Mouse (Mus musculus) MEL (cell line): ENCODE results near the gene Otud1. TPM values are rescaled to one million over a fixed set of nuclear protein-coding genes. Genes with fewer than 3 reads are reported as not detected.

Experiments used
- DNase-seq: peaks from one replicate; pipeline ENCODE4 v3.0.0; 2011; ENCODE audit warnings: low read depth, low spot score
- H3K27ac ChIP-seq: 2 replicates; pipeline ENCODE4 v1.5.1; 2012; ENCODE audit warnings: low read depth, mild to moderate bottlenecking, control low read depth, low read length, moderate library complexity; ENCODE audit not compliant: control insufficient read depth
- H3K27me3 ChIP-seq, 2 experiments: fragments of 150-350 bp in 1 of 2; sonication (generic) in 1 of 2; 2 replicates each; pipeline ENCODE4 v1.6.1; 2012; ENCODE audit warnings: low read length in 2 of 2, mild to moderate bottlenecking in 2 of 2, improper control_type of control experiment in 1 of 2, moderate library complexity in 1 of 2; ENCODE audit not compliant: insufficient read depth in 2 of 2, control insufficient read depth in 1 of 2
- H3K36me3 ChIP-seq, 2 experiments: 2 replicates each; pipeline ENCODE4 v1.6.1; 2012 to 2014; ENCODE audit warnings: low read length in 2 of 2, improper control_type of control experiment in 1 of 2, inconsistent platforms in 1 of 2, mild to moderate bottlenecking in 1 of 2; ENCODE audit not compliant: insufficient read depth in 2 of 2, control insufficient read depth in 1 of 2
- H3K4me1 ChIP-seq, 2 experiments: fragments of 150-350 bp in 1 of 2; sonication (generic) in 1 of 2; 2 replicates each; pipeline ENCODE4 v1.6.1; 2012; ENCODE audit warnings: low read length in 2 of 2, improper control_type of control experiment in 1 of 2, mild to moderate bottlenecking in 1 of 2; ENCODE audit not compliant: insufficient read depth in 2 of 2, control insufficient read depth in 1 of 2
- H3K4me3 ChIP-seq, 2 experiments: fragments of 150-350 bp in 1 of 2; sonication (generic) in 1 of 2; 2 replicates each; pipeline ENCODE4 v1.5.1; 2012; ENCODE audit warnings: low read depth in 2 of 2, low read length in 2 of 2, mild to moderate bottlenecking in 2 of 2, moderate library complexity in 2 of 2, control low read depth in 1 of 2, improper control_type of control experiment in 1 of 2; ENCODE audit not compliant: control insufficient read depth in 1 of 2, insufficient read depth in 1 of 2
- H3K79me2 ChIP-seq: 2 replicates; pipeline ENCODE4 v1.6.1; 2012; ENCODE audit warnings: mild to moderate bottlenecking, low read length, moderate library complexity; ENCODE audit not compliant: control insufficient read depth, poor library complexity, insufficient read depth
- H3K9ac ChIP-seq: 2 replicates; pipeline ENCODE4 v1.6.1; 2012; ENCODE audit warnings: low read depth, mild to moderate bottlenecking, control low read depth, low read length, moderate library complexity; ENCODE audit not compliant: control insufficient read depth, poor library complexity, severe bottlenecking
- H3K9me3 ChIP-seq: fragments of 150-350 bp; sonication (generic); replicated peaks from 2 replicates; pipeline ENCODE4 v1.6.1; 2012; ENCODE audit warnings: mild to moderate bottlenecking, low read length, improper control_type of control experiment, moderate library complexity; ENCODE audit not compliant: insufficient read depth
- CTCF ChIP-seq, 3 experiments: IDR thresholded peaks in 2 of 3; conservative IDR thresholded peaks in 1 of 3; 2 replicates each; pipeline ENCODE4 v1.5.1; 2011 to 2012; ENCODE audit warnings: low read length in 3 of 3, low read depth in 2 of 3, mild to moderate bottlenecking in 2 of 3, improper control_type of control experiment in 1 of 3, inconsistent platforms in 1 of 3, mixed read lengths in 1 of 3, moderate library complexity in 1 of 3; ENCODE audit not compliant: control insufficient read depth in 1 of 3, insufficient read depth in 1 of 3, poor library complexity in 1 of 3, severe bottlenecking in 1 of 3
- EP300 ChIP-seq, 2 experiments: IDR thresholded peaks; 2 replicates each; pipeline ENCODE4 v1.6.1; 2011; ENCODE audit warnings: improper control_type of control experiment in 2 of 2, low read length in 2 of 2, low read depth in 1 of 2, mild to moderate bottlenecking in 1 of 2
- GABPA ChIP-seq: IDR thresholded peaks from 2 replicates; pipeline ENCODE4 v1.6.1; 2012; ENCODE audit warnings: low read depth, mild to moderate bottlenecking, inconsistent platforms, low read length, improper control_type of control experiment, moderate library complexity
- JUND ChIP-seq: IDR thresholded peaks from 2 replicates; pipeline ENCODE4 v1.6.1; 2011; ENCODE audit warnings: low read depth, mild to moderate bottlenecking, improper control_type of control experiment, low read length
- KAT2A ChIP-seq: conservative IDR thresholded peaks from 2 replicates; pipeline ENCODE4 v1.6.1; 2012; ENCODE audit warnings: low read depth, low read length, improper control_type of control experiment, inconsistent platforms
- MAFK ChIP-seq: IDR thresholded peaks from 2 replicates; pipeline ENCODE4 v1.6.1; 2011; ENCODE audit warnings: low read depth, mild to moderate bottlenecking, low read length, improper control_type of control experiment, borderline replicate concordance
- MAX ChIP-seq: IDR thresholded peaks from 2 replicates; pipeline ENCODE4 v1.6.1; 2011; ENCODE audit warnings: low read length, improper control_type of control experiment
- MXI1 ChIP-seq: IDR thresholded peaks from 2 replicates; pipeline ENCODE4 v1.6.1; 2011; ENCODE audit warnings: mild to moderate bottlenecking, low read depth, low read length, improper control_type of control experiment
- MYB ChIP-seq: IDR thresholded peaks from 2 replicates; pipeline ENCODE4 v1.6.1; 2011; ENCODE audit warnings: mild to moderate bottlenecking, low read depth, low read length, improper control_type of control experiment
- NRF1 ChIP-seq: IDR thresholded peaks from 2 replicates; pipeline ENCODE4 v1.6.1; 2014; ENCODE audit warnings: low read depth, mild to moderate bottlenecking, inconsistent platforms, low read length, improper control_type of control experiment, moderate library complexity; ENCODE audit not compliant: poor library complexity, insufficient read depth, severe bottlenecking
- POLR2AphosphoS2 ChIP-seq: IDR thresholded peaks from 2 replicates; pipeline ENCODE4 v1.6.1; 2011; ENCODE audit warnings: low read length, improper control_type of control experiment
- RAD21 ChIP-seq: IDR thresholded peaks from 2 replicates; pipeline ENCODE4 v1.6.1; 2011; ENCODE audit warnings: mild to moderate bottlenecking, low read depth, low read length, improper control_type of control experiment
- SIN3A ChIP-seq: IDR thresholded peaks from 2 replicates; pipeline ENCODE4 v1.6.1; 2012; ENCODE audit warnings: low read length, improper control_type of control experiment, inconsistent platforms
- SMC3 ChIP-seq: IDR thresholded peaks from 2 replicates; pipeline ENCODE4 v1.6.1; 2011; ENCODE audit warnings: low read depth, low read length, improper control_type of control experiment
- TAL1 ChIP-seq: IDR thresholded peaks from 2 replicates; pipeline ENCODE4 v1.6.1; 2012; ENCODE audit warnings: mild to moderate bottlenecking, inconsistent platforms, low read length, moderate library complexity, mixed read lengths
- TBP ChIP-seq: IDR thresholded peaks from 2 replicates; pipeline ENCODE4 v1.8.0; 2011; ENCODE audit warnings: low read depth, low read length, improper control_type of control experiment
- ZC3H11A ChIP-seq: IDR thresholded peaks from 2 replicates; pipeline ENCODE4 v1.6.1; 2012; ENCODE audit warnings: low read depth, mild to moderate bottlenecking, inconsistent platforms, low read length, improper control_type of control experiment
- ZKSCAN1 ChIP-seq: IDR thresholded peaks from 2 replicates; pipeline ENCODE4 v1.6.1; 2012; ENCODE audit warnings: low read depth, mild to moderate bottlenecking, inconsistent platforms, low read length, improper control_type of control experiment, moderate library complexity
- ZMIZ1 ChIP-seq: IDR thresholded peaks from 2 replicates; pipeline ENCODE4 v1.6.1; 2012; ENCODE audit warnings: low read depth, mild to moderate bottlenecking, inconsistent platforms, low read length, improper control_type of control experiment, moderate library complexity
- polyA plus RNA-seq, 2 experiments: library from polyadenylated mRNA; stranded (reverse) in 1 of 2; unstranded in 1 of 2; fragments of >175 nt in 1 of 2; fragments of >200 nt in 1 of 2; gene quantifications; 2 replicates each; pipeline versions ENCODE4 v1.2.1 to v1.2.4; 2012; ENCODE audit warnings: low replicate concordance in 2 of 2, low read depth in 1 of 2; ENCODE audit not compliant: insufficient read length in 2 of 2, insufficient read depth in 1 of 2, missing spikeins in 1 of 2
- total RNA-seq: library from RNA; depleted of rRNA; stranded (reverse); fragments of 300-350 nt; gene quantifications from 2 replicates; pipeline ENCODE4 v1.2.3, GENCODE M21; 2012; rRNA removed

Otud1 gene
- total and polyA plus RNA-seq, 3 experiments: 0.27 to 0.45 TPM; not detected in 1

- no peak overlapping the region for H3K9ac ChIP-seq
- H3K4me1 ChIP-seq: no peaks in the 10 kb centered on the region; a peak in 1 of 4 replicates
- H3K36me3 ChIP-seq: no peaks in the 10 kb centered on the region
- DNase-seq: no peak
- no peak overlapping the region for H3K27ac ChIP-seq
- no peaks in the 10 kb centered on the region for H3K27me3 ChIP-seq
- no peaks in the 10 kb centered on the region for H3K9me3 ChIP-seq
- TF ChIP-seq MXI1 (no peak), SIN3A (no peak)
- H3K4me3 ChIP-seq: no peak overlapping the region
- H3K79me2 ChIP-seq: no peaks in the 10 kb centered on the region
These were observed 46.7 kb downstream of the Otud1 start for GRCm38 (mm10) chr2:19704272-19704671.

- no peaks in the 10 kb centered on the region for H3K27me3 ChIP-seq
- no peak overlapping the region for H3K27ac ChIP-seq
- H3K9me3 ChIP-seq: no peaks in the 10 kb centered on the region
- no peak for TF ChIP-seq TAL1
- TF ChIP-seq KAT2A: no peak
- TF ChIP-seq RAD21: no peak
- TF ChIP-seq NRF1: no peak
- no peak for TF ChIP-seq ZKSCAN1
- TF ChIP-seq MAFK: no peak
- TF ChIP-seq TBP: no peak
- no peak for TF ChIP-seq SIN3A
- no peak for TF ChIP-seq POLR2AphosphoS2
- no peak for TF ChIP-seq ZC3H11A
- no peak for TF ChIP-seq EP300 (IDR thresholded peaks at IDR 0.05; ENCODE audit: low read depth in 1 of 2, low read length in 2 of 2)
- TF ChIP-seq MYB: no peak
- TF ChIP-seq SMC3: no peak
- no peak for TF ChIP-seq JUND
- no peak for TF ChIP-seq ZMIZ1
- no peak for TF ChIP-seq GABPA
- TF ChIP-seq MAX: no peak
- TF ChIP-seq CTCF (IDR thresholded peaks at IDR 0.05 in 2 of 3, conservative IDR thresholded peaks at IDR 0.05 in 1 of 3; ENCODE audit: control insufficient read depth in 1 of 3, insufficient read depth in 1 of 3, low read depth in 2 of 3, low read length in 3 of 3, poor library complexity in 1 of 3, severe bottlenecking in 1 of 3): no peak
- no peaks in the 10 kb centered on the region for H3K36me3 ChIP-seq
- H3K4me3 ChIP-seq: no peak overlapping the region
- DNase-seq: no peak
- no peaks in the 10 kb centered on the region for H3K79me2 ChIP-seq
- no peaks in the 10 kb centered on the region for H3K4me1 ChIP-seq
- no peak overlapping the region for H3K9ac ChIP-seq
These were observed 49.3 kb downstream of the Otud1 start for GRCm38 (mm10) chr2:19706886-19707285.

Other genes starting within 250 kb of the Otud1 start
- gene Ptf1a, start 212.1 kb upstream of the Otud1 start, total RNA-seq: not detected in 2 replicates
- gene Ptf1a, start 212.1 kb upstream of the Otud1 start, polyA plus RNA-seq: not detected
- gene 4921504E06Rik, start 103.8 kb upstream of the Otud1 start, total RNA-seq: not detected in 2 replicates
- gene 4921504E06Rik, start 103.8 kb upstream of the Otud1 start, polyA plus RNA-seq: not detected